Mouse (Mus musculus) heart, postnatal 25 days (tissue): Measurements from ENCODE around the gene Hist2h2bb. TPM values are rescaled to one million over a fixed set of nuclear protein-coding genes. Genes with fewer than 3 reads are reported as not detected.
A peak's percentile ranks its signal among the peaks of the same experiment; 100 is the strongest.
"Not testable (repeated sequence)": the region's sequence is repeated elsewhere in the genome, so short reads cannot be mapped to it uniquely, and the experiment has no call there.

ENCODE experiments used
- DNase-seq: peaks from one replicate; pipeline ENCODE4 v3.0.0; 2022; ENCODE audit warnings: low spot score
- intact Hi-C: fragments of 180-260 bp; cut with DNase I; formaldehyde crosslinking; loops from one replicate; pipeline ENCODE4 v1.15.1; 2025
- total RNA-seq, 2 experiments: library from RNA; stranded (reverse); gene quantifications; 2 replicates each; pipeline ENCODE4 v1.2.3; 2021

Gene Hist2h2bb
- 10 to 100 TPM; 47.3 to 58.1 TPM for total RNA-seq

- DNase-seq = peak; percentile 89
- intact Hi-C loops = loop anchor here (2.0 kb wide), 1 partner anchor 49 kb away; the partner anchor contains the start of genes Hist2h2ac and Hist2h2be
Measured at GRCm38 (mm10) chr3:96269511-96270474, at the start of gene Hist2h2bb. Hist2h2bb (plus strand) TSS chr3:96269752.

GRCm38 (mm10) chr3:96220131-96220764 lies 49.3 kb upstream of the Hist2h2bb start:
- intact Hi-C loops = loop anchor here (2.0 kb wide), 1 partner anchor 49 kb away; the partner anchor contains the start of genes Hist2h2bb and Hist2h3b
- DNase-seq = not testable (repeated sequence)

- intact Hi-C loops = loop anchor here (2.0 kb wide), 1 partner anchor 48 kb away; the partner anchor contains the start of genes Hist2h2bb and Hist2h3b
- DNase-seq = peak; percentile 83
Measured at GRCm38 (mm10) chr3:96220765-96221639, 48.5 kb upstream of the Hist2h2bb start, which contains the start of the genes Hist2h2ac and Hist2h2be. Hist2h2ac (minus strand) TSS chr3:96220880. Hist2h2be (plus strand) TSS chr3:96221119.

GRCm38 (mm10) chr3:96221640-96222038 lies 47.9 kb upstream of the Hist2h2bb start:
- DNase-seq = no peak
- intact Hi-C loops = loop anchor here (2.0 kb wide), 1 partner anchor 47 kb away; the partner anchor contains the start of genes Hist2h2bb and Hist2h3b

- intact Hi-C loops = no loop called here
- no peak for DNase-seq
Measured at GRCm38 (mm10) chr3:96222774-96223173, 46.8 kb upstream of the Hist2h2bb start.

- no peak for DNase-seq
- intact Hi-C loops = no loop called here
Measured at GRCm38 (mm10) chr3:96225421-96225820, 44.1 kb upstream of the Hist2h2bb start.

- intact Hi-C loops = no loop called here
- DNase-seq = no peak
Measured at GRCm38 (mm10) chr3:96226695-96227648, 42.6 kb upstream of the Hist2h2bb start.

- intact Hi-C loops = no loop called here
- DNase-seq = no peak
Measured at GRCm38 (mm10) chr3:96228828-96229227, 40.7 kb upstream of the Hist2h2bb start.

- DNase-seq = no peak
- intact Hi-C loops = no loop called here
Measured at GRCm38 (mm10) chr3:96230404-96230803, 39.1 kb upstream of the Hist2h2bb start.

- no peak for DNase-seq
- intact Hi-C loops = no loop called here
Measured at GRCm38 (mm10) chr3:96230910-96231757, 38.4 kb upstream of the Hist2h2bb start.

GRCm38 (mm10) chr3:96231758-96232120 lies 37.8 kb upstream of the Hist2h2bb start:
- DNase-seq = no peak
- intact Hi-C loops = no loop called here

GRCm38 (mm10) chr3:96234914-96235313 lies 34.6 kb upstream of the Hist2h2bb start:
- intact Hi-C loops = no loop called here
- DNase-seq = no peak

- no peak for DNase-seq
- intact Hi-C loops = no loop called here
Measured at GRCm38 (mm10) chr3:96235836-96236235, 33.7 kb upstream of the Hist2h2bb start.

- intact Hi-C loops = no loop called here
- DNase-seq = no peak
Measured at GRCm38 (mm10) chr3:96236834-96237334, 32.7 kb upstream of the Hist2h2bb start.

- intact Hi-C loops = no loop called here
- DNase-seq = no peak
Measured at GRCm38 (mm10) chr3:96237335-96237903, 32.1 kb upstream of the Hist2h2bb start.

- intact Hi-C loops = no loop called here
- DNase-seq = no peak
Measured at GRCm38 (mm10) chr3:96237904-96238511, 31.5 kb upstream of the Hist2h2bb start.
